Mouse (Mus musculus) MEL (cell line): ENCODE measurements around the gene Mpp4. TPM values are rescaled to one million over a fixed set of nuclear protein-coding genes. Genes with fewer than 3 reads are reported as not detected.

ENCODE experiments used
- DNase-seq: peaks from one replicate; pipeline ENCODE4 v3.0.0; 2011; ENCODE audit warnings: low read depth, low spot score
- H3K27ac ChIP-seq: 2 replicates; pipeline ENCODE4 v1.5.1; 2012; ENCODE audit warnings: low read depth, mild to moderate bottlenecking, control low read depth, low read length, moderate library complexity; ENCODE audit not compliant: control insufficient read depth
- H3K27me3 ChIP-seq, 2 experiments: fragments of 150-350 bp in 1 of 2; sonication (generic) in 1 of 2; 2 replicates each; pipeline ENCODE4 v1.6.1; 2012; ENCODE audit warnings: low read length in 2 of 2, mild to moderate bottlenecking in 2 of 2, improper control_type of control experiment in 1 of 2, moderate library complexity in 1 of 2; ENCODE audit not compliant: insufficient read depth in 2 of 2, control insufficient read depth in 1 of 2
- H3K36me3 ChIP-seq, 2 experiments: 2 replicates each; pipeline ENCODE4 v1.6.1; 2012 to 2014; ENCODE audit warnings: low read length in 2 of 2, improper control_type of control experiment in 1 of 2, inconsistent platforms in 1 of 2, mild to moderate bottlenecking in 1 of 2; ENCODE audit not compliant: insufficient read depth in 2 of 2, control insufficient read depth in 1 of 2
- H3K4me1 ChIP-seq, 2 experiments: fragments of 150-350 bp in 1 of 2; sonication (generic) in 1 of 2; 2 replicates each; pipeline ENCODE4 v1.6.1; 2012; ENCODE audit warnings: low read length in 2 of 2, improper control_type of control experiment in 1 of 2, mild to moderate bottlenecking in 1 of 2; ENCODE audit not compliant: insufficient read depth in 2 of 2, control insufficient read depth in 1 of 2
- H3K4me3 ChIP-seq, 2 experiments: fragments of 150-350 bp in 1 of 2; sonication (generic) in 1 of 2; 2 replicates each; pipeline ENCODE4 v1.5.1; 2012; ENCODE audit warnings: low read depth in 2 of 2, low read length in 2 of 2, mild to moderate bottlenecking in 2 of 2, moderate library complexity in 2 of 2, control low read depth in 1 of 2, improper control_type of control experiment in 1 of 2; ENCODE audit not compliant: control insufficient read depth in 1 of 2, insufficient read depth in 1 of 2
- H3K79me2 ChIP-seq: 2 replicates; pipeline ENCODE4 v1.6.1; 2012; ENCODE audit warnings: mild to moderate bottlenecking, low read length, moderate library complexity; ENCODE audit not compliant: control insufficient read depth, poor library complexity, insufficient read depth
- H3K9ac ChIP-seq: 2 replicates; pipeline ENCODE4 v1.6.1; 2012; ENCODE audit warnings: low read depth, mild to moderate bottlenecking, control low read depth, low read length, moderate library complexity; ENCODE audit not compliant: control insufficient read depth, poor library complexity, severe bottlenecking
- H3K9me3 ChIP-seq: fragments of 150-350 bp; sonication (generic); replicated peaks from 2 replicates; pipeline ENCODE4 v1.6.1; 2012; ENCODE audit warnings: mild to moderate bottlenecking, low read length, improper control_type of control experiment, moderate library complexity; ENCODE audit not compliant: insufficient read depth
- CTCF ChIP-seq, 3 experiments: IDR thresholded peaks in 2 of 3; conservative IDR thresholded peaks in 1 of 3; 2 replicates each; pipeline ENCODE4 v1.5.1; 2011 to 2012; ENCODE audit warnings: low read length in 3 of 3, low read depth in 2 of 3, mild to moderate bottlenecking in 2 of 3, improper control_type of control experiment in 1 of 3, inconsistent platforms in 1 of 3, mixed read lengths in 1 of 3, moderate library complexity in 1 of 3; ENCODE audit not compliant: control insufficient read depth in 1 of 3, insufficient read depth in 1 of 3, poor library complexity in 1 of 3, severe bottlenecking in 1 of 3
- ELF1 ChIP-seq: IDR thresholded peaks from 2 replicates; pipeline ENCODE4 v1.6.1; 2014; ENCODE audit warnings: low read depth, mild to moderate bottlenecking, inconsistent platforms, low read length, improper control_type of control experiment, moderate library complexity
- ETS1 ChIP-seq: IDR thresholded peaks from 2 replicates; pipeline ENCODE4 v1.6.1; 2012; ENCODE audit warnings: low read depth, mild to moderate bottlenecking, inconsistent platforms, low read length, improper control_type of control experiment, moderate library complexity
- GABPA ChIP-seq: IDR thresholded peaks from 2 replicates; pipeline ENCODE4 v1.6.1; 2012; ENCODE audit warnings: low read depth, mild to moderate bottlenecking, inconsistent platforms, low read length, improper control_type of control experiment, moderate library complexity
- GATA1 ChIP-seq: IDR thresholded peaks from 2 replicates; pipeline ENCODE4 v1.6.1; 2011; ENCODE audit warnings: low read depth, low read length, improper control_type of control experiment
- MAZ ChIP-seq: IDR thresholded peaks from 2 replicates; pipeline ENCODE4 v1.6.1; 2012; ENCODE audit warnings: low read depth, mild to moderate bottlenecking, inconsistent platforms, low read length, improper control_type of control experiment
- MXI1 ChIP-seq: IDR thresholded peaks from 2 replicates; pipeline ENCODE4 v1.6.1; 2011; ENCODE audit warnings: mild to moderate bottlenecking, low read depth, low read length, improper control_type of control experiment
- MYB ChIP-seq: IDR thresholded peaks from 2 replicates; pipeline ENCODE4 v1.6.1; 2011; ENCODE audit warnings: mild to moderate bottlenecking, low read depth, low read length, improper control_type of control experiment
- POLR2AphosphoS2 ChIP-seq: IDR thresholded peaks from 2 replicates; pipeline ENCODE4 v1.6.1; 2011; ENCODE audit warnings: low read length, improper control_type of control experiment
- POLR2AphosphoS5 ChIP-seq: IDR thresholded peaks from 2 replicates; pipeline ENCODE4 v1.6.1; 2012; ENCODE audit warnings: low read depth, borderline replicate concordance, mild to moderate bottlenecking, inconsistent platforms, low read length, moderate library complexity, mixed read lengths
- SMC3 ChIP-seq: IDR thresholded peaks from 2 replicates; pipeline ENCODE4 v1.6.1; 2011; ENCODE audit warnings: low read depth, low read length, improper control_type of control experiment
- TAL1 ChIP-seq: IDR thresholded peaks from 2 replicates; pipeline ENCODE4 v1.6.1; 2012; ENCODE audit warnings: mild to moderate bottlenecking, inconsistent platforms, low read length, moderate library complexity, mixed read lengths
- TBP ChIP-seq: IDR thresholded peaks from 2 replicates; pipeline ENCODE4 v1.8.0; 2011; ENCODE audit warnings: low read depth, low read length, improper control_type of control experiment
- ZKSCAN1 ChIP-seq: IDR thresholded peaks from 2 replicates; pipeline ENCODE4 v1.6.1; 2012; ENCODE audit warnings: low read depth, mild to moderate bottlenecking, inconsistent platforms, low read length, improper control_type of control experiment, moderate library complexity
- ZMIZ1 ChIP-seq: IDR thresholded peaks from 2 replicates; pipeline ENCODE4 v1.6.1; 2012; ENCODE audit warnings: low read depth, mild to moderate bottlenecking, inconsistent platforms, low read length, improper control_type of control experiment, moderate library complexity
- polyA plus RNA-seq, 2 experiments: library from polyadenylated mRNA; stranded (reverse) in 1 of 2; unstranded in 1 of 2; fragments of >175 nt in 1 of 2; fragments of >200 nt in 1 of 2; gene quantifications; 2 replicates each; pipeline versions ENCODE4 v1.2.1 to v1.2.4; 2012; ENCODE audit warnings: low replicate concordance in 2 of 2, low read depth in 1 of 2; ENCODE audit not compliant: insufficient read length in 2 of 2, insufficient read depth in 1 of 2, missing spikeins in 1 of 2
- total RNA-seq: library from RNA; depleted of rRNA; stranded (reverse); fragments of 300-350 nt; gene quantifications from 2 replicates; pipeline ENCODE4 v1.2.3, GENCODE M21; 2012

Mpp4 gene
- total and polyA plus RNA-seq, 3 experiments = 0.19 to 0.23 TPM; not detected in 1

- Histone ChIP-seq H3K9ac (no peak overlapping the region), H3K27me3 (no peaks in the 10 kb centered on the region), H3K79me2 (no peaks in the 10 kb centered on the region), H3K9me3 (no peaks in the 10 kb centered on the region), H3K27ac (no peak overlapping the region), H3K36me3 (peaks cover 0 to 23% of the 10 kb centered on the region in 2 experiments; a peak in 2 of 4 replicates), H3K4me1 (peaks cover 5 to 21% of the 10 kb centered on the region in 2 experiments), H3K4me3 (no peak overlapping the region)
- no peak for DNase-seq
- TF ChIP-seq ZKSCAN1 (no peak), POLR2AphosphoS5 (no peak), TAL1 (no peak), POLR2AphosphoS2 (no peak), MXI1 (no peak), TBP (no peak), MYB (no peak)
Measured at GRCm38 (mm10) chr1:59169586-59169985, 6.4 kb upstream of the Mpp4 start.

GRCm38 (mm10) chr1:59168556-59168955, 5.4 kb upstream of the Mpp4 start:
- no peak for DNase-seq
- H3K27me3 ChIP-seq = no peaks in the 10 kb centered on the region
- H3K27ac ChIP-seq = no peak overlapping the region
- no peaks in the 10 kb centered on the region for H3K9me3 ChIP-seq
- H3K9ac ChIP-seq = no peak overlapping the region
- H3K4me1 ChIP-seq = peaks cover 5 to 21% of the 10 kb centered on the region in 2 experiments
- H3K36me3 ChIP-seq = peaks cover 0 to 22% of the 10 kb centered on the region in 2 experiments; a peak in 2 of 4 replicates
- no peak overlapping the region for H3K4me3 ChIP-seq
- no peaks in the 10 kb centered on the region for H3K79me2 ChIP-seq
- TF ChIP-seq GATA1 (no peak), CTCF (IDR thresholded peaks at IDR 0.05 in 2 of 3, conservative IDR thresholded peaks at IDR 0.05 in 1 of 3; ENCODE audit: control insufficient read depth in 1 of 3, insufficient read depth in 1 of 3, low read depth in 2 of 3, low read length in 3 of 3, poor library complexity in 1 of 3, severe bottlenecking in 1 of 3) (no peak), GABPA (no peak), MYB (no peak), MAZ (no peak), ETS1 (no peak), ZMIZ1 (no peak)

- Histone ChIP-seq H3K9ac (no peak overlapping the region), H3K27ac (no peak overlapping the region), H3K79me2 (no peaks in the 10 kb centered on the region), H3K4me1 (peaks cover 5 to 13% of the 10 kb centered on the region in 2 experiments), H3K9me3 (no peaks in the 10 kb centered on the region), H3K4me3 (no peak overlapping the region), H3K27me3 (no peaks in the 10 kb centered on the region), H3K36me3 (peaks cover 0 to 15% of the 10 kb centered on the region in 2 experiments; a peak in 2 of 4 replicates)
- no peak for TF ChIP-seq MAZ
- TF ChIP-seq ELF1 = no peak
- no peak for TF ChIP-seq POLR2AphosphoS2
- no peak for TF ChIP-seq TAL1
- no peak for TF ChIP-seq SMC3
- no peak for DNase-seq
Measured at GRCm38 (mm10) chr1:59167654-59168425, 4.7 kb upstream of the Mpp4 start.
